Mouse (Mus musculus) midbrain, embryonic 12.5 days (tissue): ENCODE results near the gene Sned1. TPM values are rescaled to one million over a fixed set of nuclear protein-coding genes. Genes with fewer than 3 reads are reported as not detected.

Experiments used
- ATAC-seq: fragments of 200-750 bp; cut with Nextera tagmentation; 2 replicates; pipeline ENCODE4 v1.8.0; 2017; ENCODE audit warnings: low read depth, moderate TSS enrichment, moderate library complexity; ENCODE audit not compliant: low FRiP score
- H3K27ac ChIP-seq: fragments of 300-500 bp; sonication (generic); replicated peaks from 2 replicates; pipeline ENCODE4 v1.5.1; 2016; ENCODE audit warnings: mild to moderate bottlenecking
- H3K27me3 ChIP-seq: fragments of 300-500 bp; sonication (generic); 2 replicates; pipeline ENCODE4 v1.6.1; 2016; ENCODE audit warnings: mild to moderate bottlenecking
- H3K36me3 ChIP-seq: fragments of 300-500 bp; sonication (generic); 2 replicates; pipeline ENCODE4 v1.6.1; 2016
- H3K4me1 ChIP-seq: fragments of 300-500 bp; sonication (generic); 2 replicates; pipeline ENCODE4 v1.6.1; 2016
- H3K4me2 ChIP-seq: fragments of 300-500 bp; sonication (generic); replicated peaks from 2 replicates; pipeline ENCODE4 v1.6.1; 2016; ENCODE audit warnings: mild to moderate bottlenecking, moderate library complexity
- H3K4me3 ChIP-seq: fragments of 300-500 bp; sonication (generic); 2 replicates; pipeline ENCODE4 v1.5.1; 2016; ENCODE audit warnings: mild to moderate bottlenecking
- H3K9ac ChIP-seq: fragments of 300-500 bp; sonication (generic); replicated peaks from 2 replicates; pipeline ENCODE4 v1.6.1; 2016; ENCODE audit warnings: mild to moderate bottlenecking, moderate library complexity
- H3K9me3 ChIP-seq: fragments of 300-500 bp; sonication (generic); 2 replicates; pipeline ENCODE4 v1.6.1; 2016; ENCODE audit warnings: mild to moderate bottlenecking
- WGBS: fragments of 180-500 bp; shearing (Covaris S2); methylation state at CpG from one replicate; pipeline ENCODE4 v1.1.7; 2016; 5-methylcytosine and 5-hydroxymethylcytosine counted together
- microRNA-seq: library from miRNA; unstranded; fragments of <30 nt; microRNA quantifications from one replicate; pipeline ENCODE4, GENCODE M21; 2017
- polyA plus RNA-seq: library from polyadenylated mRNA; unstranded; fragments of >200 nt; fragmentation: Nextera tagmentation; extraction: Ambion mirVana; gene quantifications from 2 replicates; pipeline ENCODE4 v1.2.1, GENCODE M21; 2016

The Sned1 gene
- polyA plus RNA-seq, 1 experiment from 2014 or later: 15.3 TPM

GRCm38 (mm10) chr1:93343504-93344047, 107.9 kb downstream of the Sned1 start:
- Histone ChIP-seq H3K4me1 (peaks cover 22% of the 10 kb centered on the region), H3K27ac (peak overlapping the region; percentile 78), H3K4me3 (peak overlapping the region; percentile 93), H3K36me3 (peaks cover 21% of the 10 kb centered on the region), H3K9ac (peak overlapping the region; percentile 87), H3K9me3 (no peaks in the 10 kb centered on the region), H3K4me2 (peak overlapping the region; percentile 86), H3K27me3 (no peaks in the 10 kb centered on the region)
- peak; percentile 96 for ATAC-seq
- under 1% methylated on average over 39 of the region's 39 CpGs for WGBS

GRCm38 (mm10) chr1:93347176-93347575, 111.5 kb downstream of the Sned1 start:
- H3K4me3 ChIP-seq: no peak overlapping the region
- no peak for ATAC-seq
- no peak overlapping the region for H3K9ac ChIP-seq
- H3K4me2 ChIP-seq: no peak overlapping the region
- H3K36me3 ChIP-seq: peaks cover 47% of the 10 kb centered on the region
- 94% methylated on average over 5 of the region's 5 CpGs for WGBS
- no peaks in the 10 kb centered on the region for H3K27me3 ChIP-seq
- H3K27ac ChIP-seq: no peak overlapping the region
- H3K4me1 ChIP-seq: peaks cover 11% of the 10 kb centered on the region
- H3K9me3 ChIP-seq: no peaks in the 10 kb centered on the region

- H3K36me3 ChIP-seq: peaks cover 70% of the 10 kb centered on the region
- no peak overlapping the region for H3K27ac ChIP-seq
- H3K4me1 ChIP-seq: peaks cover 3% of the 10 kb centered on the region; the same call in 1 of the 2 replicates
- H3K27me3 ChIP-seq: no peaks in the 10 kb centered on the region
- H3K9me3 ChIP-seq: no peaks in the 10 kb centered on the region
- no peak overlapping the region for H3K4me3 ChIP-seq
- WGBS: 85% methylated on average over 4 of the region's 4 CpGs
- no peak overlapping the region for H3K9ac ChIP-seq
- no peak overlapping the region for H3K4me2 ChIP-seq
- ATAC-seq: no peak
Observed at GRCm38 (mm10) chr1:93349701-93350100, 114.1 kb downstream of the Sned1 start.

Small RNAs within 50 kb of the gene (microRNA-seq; reads per million reads assigned to microRNA genes)
- gene Mir6901 (not detected), gene Mir6902 (not detected)

Other genes starting within 250 kb of the Sned1 start
- not detected in 2 replicates for gene Aqp12, start 229.5 kb upstream of the Sned1 start, polyA plus RNA-seq
- 125 and 126 TPM in 2 replicates for gene Kif1a, start 133.9 kb upstream of the Sned1 start, polyA plus RNA-seq
- not detected in 2 replicates for gene Agxt, start 100.6 kb upstream of the Sned1 start, polyA plus RNA-seq
- 0.25 and 0.32 TPM in 2 replicates for gene 2310007B03Rik, start 74.9 kb upstream of the Sned1 start, polyA plus RNA-seq
- gene Crocc2, start 67.1 kb upstream of the Sned1 start, polyA plus RNA-seq: 0.16 and 0.18 TPM in 2 replicates
- gene Mterf4, start 70.1 kb downstream of the Sned1 start, polyA plus RNA-seq: 34.7 and 35.1 TPM in 2 replicates
- 78.7 and 81.9 TPM in 2 replicates for gene Ppp1r7, start 107.0 kb downstream of the Sned1 start, polyA plus RNA-seq
- gene Pask, start 107.6 kb downstream of the Sned1 start, polyA plus RNA-seq: 19.1 and 20.3 TPM in 2 replicates
- gene Ano7, start 138.1 kb downstream of the Sned1 start, polyA plus RNA-seq: 0.13 and 0.17 TPM in 2 replicates
- gene Hdlbp, start 243.0 kb downstream of the Sned1 start, polyA plus RNA-seq: 96.3 and 104 TPM in 2 replicates